Mouse (Mus musculus) adipocyte (in vitro differentiated cells): ENCODE measurements at regions not wholly inside any gene's neighbourhood (a gene's known extent, or its start where the extent isn't known, plus 50 kb on each side); places are given as distances from the start of the nearest gene placed in this dataset.
"Not testable (repeated sequence)": the region's sequence is repeated elsewhere in the genome, so short reads cannot be mapped to it uniquely, and the experiment has no call there.

Experiments used
- DNase-seq: peaks from one replicate; pipeline ENCODE4 v3.0.0-alpha.2; 2016; ENCODE audit warnings: low spot score

DNA sequence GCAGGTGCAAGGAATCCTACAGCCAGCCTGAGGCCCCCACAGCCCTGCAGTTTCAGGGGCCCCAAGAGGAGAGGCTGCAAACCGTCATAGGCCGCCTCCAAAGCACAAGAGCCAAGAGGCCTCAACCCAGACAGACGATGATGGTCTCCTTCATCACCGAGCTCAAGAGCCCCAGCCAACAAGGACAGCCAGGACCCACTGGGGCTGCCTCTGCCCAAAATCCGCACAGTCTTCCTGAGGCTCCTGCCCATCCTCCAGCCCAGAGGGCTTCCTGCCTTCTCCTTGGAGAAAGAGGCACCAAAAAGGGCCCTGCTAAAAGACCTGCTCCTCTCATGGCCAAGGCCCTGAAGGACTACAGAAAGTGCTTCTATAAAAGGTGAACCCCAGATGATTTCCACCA lies 112.3 kb downstream of the Nus1 start:
- DNase-seq: not testable (repeated sequence)

DNA sequence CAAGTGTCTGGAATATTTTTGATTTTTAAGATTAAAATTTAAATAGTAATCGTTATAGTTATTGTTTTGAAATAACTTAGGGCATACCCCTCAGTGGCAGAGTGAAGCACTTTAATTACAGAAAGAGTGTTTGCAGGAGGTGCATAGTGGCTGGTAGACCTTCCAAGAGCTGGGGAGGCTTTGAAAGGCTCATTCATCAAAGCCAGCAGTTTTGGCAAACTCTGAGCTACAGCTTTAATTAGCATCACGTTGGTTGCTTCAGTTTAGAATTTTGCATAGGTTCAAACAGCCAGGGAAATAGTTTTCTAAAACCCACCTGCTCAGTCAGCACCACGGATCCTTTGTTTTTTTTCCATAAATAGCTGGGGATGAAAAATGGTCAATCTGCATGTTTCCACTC lies 113.5 kb downstream of the Nus1 start:
- no peak for DNase-seq

DNA sequence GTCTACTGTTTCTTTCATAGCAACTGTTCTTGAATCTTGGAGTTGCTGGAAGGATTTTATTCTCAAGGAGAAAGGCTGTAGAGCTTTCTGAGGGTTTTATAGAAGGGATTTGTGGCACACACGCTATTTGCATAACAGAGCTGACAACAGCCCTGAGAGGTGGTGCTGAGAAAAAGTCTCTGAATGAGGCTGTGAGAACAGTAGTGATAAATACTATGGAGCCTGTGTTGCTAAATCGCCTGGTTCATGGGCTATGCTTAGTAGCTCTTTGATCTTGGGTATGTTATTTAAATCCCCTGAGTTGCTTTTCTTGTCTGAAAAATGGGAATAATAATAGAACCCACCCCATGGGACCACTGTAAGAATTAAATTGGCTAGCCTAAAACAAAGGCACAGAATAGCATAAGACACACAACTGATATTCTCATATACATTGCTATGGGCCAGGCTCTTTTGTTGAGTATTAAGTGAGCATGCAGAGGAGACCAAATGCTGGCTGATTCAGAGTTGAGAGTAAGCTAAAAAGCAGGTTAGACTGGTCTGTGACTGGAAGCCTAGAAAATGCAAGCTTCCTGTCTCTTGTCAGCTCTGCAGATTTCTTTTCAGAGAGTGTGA lies 116.0 kb downstream of the Nus1 start:
- no peak for DNase-seq

DNA sequence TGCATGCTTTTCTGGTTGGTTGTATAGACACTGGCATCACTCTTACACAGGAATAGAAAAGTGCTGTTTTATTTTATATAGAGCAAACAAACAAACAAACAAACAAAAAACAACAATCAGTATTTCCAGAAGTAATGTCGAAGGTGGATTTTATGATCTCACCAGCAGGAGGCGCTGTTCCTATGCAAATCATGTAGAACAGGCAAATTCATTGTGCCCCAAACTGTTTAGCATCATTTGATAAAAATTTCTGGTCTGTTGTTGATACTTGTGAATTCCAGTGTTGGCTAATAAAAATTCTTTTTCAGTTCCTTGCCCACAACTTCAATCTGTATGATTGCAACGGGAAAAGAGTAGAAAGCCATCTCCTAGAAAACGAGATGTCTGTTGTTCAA lies 116.5 kb downstream of the Nus1 start:
- peak; percentile 34 for DNase-seq

DNA sequence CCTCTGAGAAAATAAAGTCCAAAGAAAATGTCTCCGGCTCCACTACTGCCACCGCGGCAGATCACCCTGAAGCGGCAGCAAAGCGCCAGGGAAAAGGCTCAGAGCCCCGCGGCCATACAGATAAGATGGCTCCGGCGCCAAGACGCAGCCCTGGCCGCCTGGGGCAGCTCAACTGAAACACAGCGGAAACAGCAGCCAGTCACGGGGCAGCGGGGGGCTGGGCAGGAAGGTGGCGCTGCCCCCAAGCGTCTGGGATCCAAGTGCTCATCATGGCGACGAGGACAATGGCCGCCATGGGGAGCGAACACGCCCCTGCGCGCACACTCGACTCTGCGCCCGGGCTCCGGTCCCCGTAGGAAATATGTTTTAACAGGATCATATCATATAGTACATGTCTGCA lies 128.2 kb downstream of the Nus1 start:
- no peak for DNase-seq

DNA sequence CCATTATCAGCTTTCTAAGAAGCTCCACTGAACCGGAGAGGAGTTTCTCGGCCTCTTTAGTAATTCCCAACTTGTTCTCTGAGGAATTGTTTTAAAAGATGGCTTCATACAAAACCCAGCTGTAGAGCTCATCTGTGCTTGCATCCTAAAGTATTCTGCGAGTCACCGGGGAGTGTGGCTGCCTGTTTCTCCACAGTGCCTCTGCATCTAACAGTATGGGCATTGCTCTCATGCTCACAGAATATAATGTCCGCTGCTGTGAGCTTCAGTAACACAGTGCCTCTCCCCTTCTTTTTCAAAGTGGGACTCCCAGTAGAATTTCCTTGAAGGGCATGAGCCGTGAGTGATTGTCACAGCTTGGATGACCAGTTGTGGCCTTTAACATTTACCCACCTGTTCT lies 113.0 kb upstream of the Slc35f1 start:
- DNase-seq: no peak

DNA sequence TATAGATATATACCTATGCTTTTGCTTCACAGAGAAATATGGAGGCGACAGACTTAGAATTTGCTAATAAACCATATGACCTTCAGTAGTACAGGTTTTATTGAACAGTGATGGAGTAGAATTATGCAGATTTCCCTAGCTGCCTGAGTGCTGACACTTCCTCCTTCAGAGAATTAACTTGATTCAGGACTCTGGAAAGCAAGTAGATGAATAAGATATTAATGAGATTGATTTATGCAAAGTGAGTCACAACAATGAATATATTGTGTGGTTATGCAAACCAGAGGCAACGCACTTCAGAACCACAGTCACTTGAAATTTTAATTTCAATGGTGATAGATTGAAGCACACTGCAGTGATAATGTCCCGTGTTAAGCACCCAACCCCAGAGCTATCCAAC lies 112.5 kb upstream of the Slc35f1 start:
- DNase-seq: no peak

DNA sequence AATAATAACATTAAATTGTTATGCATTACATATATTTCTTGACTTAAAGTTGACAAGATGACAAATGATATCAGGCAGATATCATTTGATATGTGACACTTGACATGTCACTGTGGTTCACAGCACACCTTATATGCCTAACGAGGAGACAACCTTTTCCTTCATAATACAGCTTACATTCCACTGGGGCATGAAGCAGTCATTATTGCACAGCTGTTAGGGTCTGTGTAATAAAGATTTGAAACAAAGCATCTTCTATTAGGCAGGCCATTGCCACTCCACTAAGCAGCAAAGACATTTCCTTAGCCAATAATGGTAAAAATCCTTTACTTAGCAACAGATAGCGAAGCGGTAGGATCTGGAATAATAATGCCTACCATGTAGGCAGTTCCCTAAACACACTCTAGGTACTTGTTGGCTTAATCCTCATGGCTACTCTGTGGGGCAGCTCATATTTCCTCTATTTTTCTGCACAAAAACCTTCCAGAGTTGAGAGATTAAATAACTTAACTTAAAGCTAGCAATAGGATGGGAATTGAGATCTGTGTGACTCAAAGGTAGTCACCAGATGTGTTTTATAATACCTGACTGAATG lies 112.0 kb upstream of the Slc35f1 start:
- no peak for DNase-seq

DNA sequence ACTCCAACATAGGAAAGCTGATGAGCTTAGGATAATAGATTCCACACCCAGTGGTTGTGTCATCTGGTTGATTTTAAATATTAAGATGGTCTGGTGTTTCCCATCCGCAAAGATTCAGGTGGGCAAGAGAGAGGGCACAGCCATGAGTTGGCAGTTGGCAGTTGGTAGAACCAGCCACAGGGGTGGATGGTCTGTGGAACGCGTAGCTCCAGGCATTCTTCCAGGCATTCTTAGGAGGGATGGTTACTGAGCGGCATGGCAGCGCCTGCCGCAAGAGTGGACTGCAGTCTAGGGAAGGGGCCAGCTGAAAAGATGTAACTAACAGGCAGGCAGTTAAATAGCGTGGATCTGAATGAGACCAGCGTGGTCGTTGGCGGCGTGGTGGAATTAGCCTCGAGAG lies 96.6 kb upstream of the Slc35f1 start:
- DNase-seq: no peak
